7 mouse cellular contexts compared by ENCODE assay signal in the genomic region with DNA sequence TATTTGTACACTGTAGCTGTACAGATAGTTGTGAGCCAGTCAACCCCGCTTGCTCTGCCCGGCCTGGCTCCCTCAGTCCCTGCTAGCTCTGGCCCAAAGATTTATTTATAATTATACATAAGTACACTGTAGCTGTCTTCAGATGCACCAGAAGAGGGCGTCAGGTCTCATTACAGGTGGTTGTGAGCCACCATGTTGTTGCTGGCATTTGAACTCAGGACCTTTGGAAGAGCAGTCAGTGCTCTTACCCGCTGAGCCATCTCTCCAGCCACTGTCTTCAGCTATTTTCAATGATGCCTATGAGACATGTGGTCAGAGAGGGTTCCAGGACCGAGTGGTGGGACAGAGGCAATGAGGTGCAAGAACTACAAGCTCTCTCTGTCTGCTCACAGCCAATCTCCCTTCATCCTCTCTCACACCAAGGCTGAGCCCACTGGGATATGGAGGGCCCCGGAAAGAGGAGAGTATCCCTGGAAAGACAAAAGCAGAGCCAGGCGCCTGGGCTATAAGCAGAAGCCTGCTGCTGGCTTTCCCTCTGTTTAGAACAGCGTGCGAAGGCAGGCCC. TPM values are rescaled to one million over a fixed set of nuclear protein-coding genes. Genes with fewer than 3 reads are reported as not detected.
DNase-seq lines count a peak whose midpoint lies in the region; ATAC-seq and TF ChIP-seq lines count a peak whose summit lies in the region.
"Not testable (repeated sequence)": the region's sequence is repeated elsewhere in the genome, so short reads cannot be mapped to it uniquely, and the experiment has no call there.

No protein-coding gene starts in this region.

- H3K4me2 ChIP-seq in heart, postnatal 0 days (ENCODE audit: low read depth, low read length); kidney, embryonic 14.5 days (replicated peaks; ENCODE audit: low read depth, low read length); lung, embryonic 16.5 days (ENCODE audit: low read depth, low read length); neural tube, embryonic 12.5 days (replicated peaks): not testable (repeated sequence)

- whole genome bisulfite sequencing in heart, postnatal 0 days: 62% methylated on average over 9 of the region's 9 CpGs
- WGBS in kidney, embryonic 14.5 days: 80% methylated on average over 9 of the region's 9 CpGs
- 75% methylated on average over 9 of the region's 9 CpGs for WGBS in lung, embryonic 16.5 days
- whole genome bisulfite sequencing in neural tube, embryonic 12.5 days: 79% methylated on average over 9 of the region's 9 CpGs

- H3K27me3 ChIP-seq in heart, postnatal 0 days (ENCODE audit: control insufficient read depth, insufficient read depth, low read length); kidney, embryonic 14.5 days (ENCODE audit: control insufficient read depth, insufficient read depth, low read length); lung, embryonic 16.5 days (ENCODE audit: control insufficient read depth, insufficient read depth, low read depth, low read length); neural tube, embryonic 12.5 days (replicated peaks): not testable (repeated sequence)

- not testable (repeated sequence) for H3K4me3 ChIP-seq in heart, postnatal 0 days (ENCODE audit: low read depth, low read length); kidney, embryonic 14.5 days (ENCODE audit: low read length); lung, embryonic 16.5 days (ENCODE audit: low read length); neural tube, embryonic 12.5 days

- not testable (repeated sequence) for TF ChIP-seq CTCF in heart, postnatal 0 days (IDR thresholded peaks at IDR 0.05; ENCODE audit: low read depth)

- H3K4me1 ChIP-seq in heart, postnatal 0 days (ENCODE audit: control insufficient read depth, insufficient read depth): peaks cover 20% of the 10 kb centered on the region
- H3K4me1 ChIP-seq in kidney, embryonic 14.5 days (ENCODE audit: control insufficient read depth, insufficient read depth, low read length): peaks cover 11% of the 10 kb centered on the region
- peaks cover 21% of the 10 kb centered on the region for H3K4me1 ChIP-seq in lung, embryonic 16.5 days (replicated peaks; ENCODE audit: control insufficient read depth, insufficient read depth, low read length)
- peaks cover 21% of the 10 kb centered on the region for H3K4me1 ChIP-seq in neural tube, embryonic 12.5 days

- peak; percentile 82 for DNase-seq in MN1 (ENCODE audit: low spot score)
- peak; percentile 85 for DNase-seq in heart, adult 11 months
- DNase-seq in heart, postnatal 0 days (ENCODE audit: low spot score): not testable (repeated sequence)

- not testable (repeated sequence) for H3K36me3 ChIP-seq in heart, postnatal 0 days (replicated peaks; ENCODE audit: control insufficient read depth, insufficient read depth, low read length); kidney, embryonic 14.5 days (ENCODE audit: control insufficient read depth, insufficient read depth, low read length); lung, embryonic 16.5 days (ENCODE audit: control insufficient read depth, insufficient read depth, low read length); neural tube, embryonic 12.5 days

- not testable (repeated sequence) for H3K9me3 ChIP-seq in heart, postnatal 0 days (replicated peaks; ENCODE audit: control insufficient read depth, low read length); kidney, embryonic 14.5 days (ENCODE audit: control insufficient read depth, low read length); lung, embryonic 16.5 days (ENCODE audit: control insufficient read depth, low read length); neural tube, embryonic 12.5 days

- H3K27ac ChIP-seq in heart, postnatal 0 days (ENCODE audit: low read depth): peak overlapping the region; percentile 54
- H3K27ac ChIP-seq in kidney, embryonic 14.5 days (ENCODE audit: low read depth, low read length): 0 out of 2 replicates have a peak overlapping the region, but pooled peaks have one; percentile 17
- H3K27ac ChIP-seq in lung, embryonic 16.5 days (ENCODE audit: low read length): 0 out of 2 replicates have a peak overlapping the region, but pooled peaks have one; percentile 38
- not testable (repeated sequence) for H3K27ac ChIP-seq in neural tube, embryonic 12.5 days

- not testable (repeated sequence) for H3K9ac ChIP-seq in heart, postnatal 0 days (replicated peaks; ENCODE audit: low read depth, low read length); kidney, embryonic 14.5 days (ENCODE audit: low read depth, low read length); lung, embryonic 16.5 days (ENCODE audit: low read length)
- 0 out of 2 replicates have a peak overlapping the region, but pooled peaks have one; percentile 5 for H3K9ac ChIP-seq in neural tube, embryonic 12.5 days

- ATAC-seq in erythroid progenitor cell, adult 5-6 weeks (replicated peaks; ENCODE audit: low FRiP score, poor library complexity, severe bottlenecking): 0 out of 2 replicates have a peak, but pooled peaks have one; percentile 19
- ATAC-seq in heart, postnatal 0 days (ENCODE audit: insufficient read depth, low read depth); kidney, embryonic 14.5 days (ENCODE audit: low FRiP score, low TSS enrichment); lung, embryonic 16.5 days (ENCODE audit: low read depth); neural tube, embryonic 12.5 days (ENCODE audit: low FRiP score, low read depth): not testable (repeated sequence)

- not testable (repeated sequence) for TF ChIP-seq EP300 in heart, postnatal 0 days (IDR thresholded peaks at IDR 0.05; ENCODE audit: low read depth)

RNA-seq across cellular contexts. Expression of gene Zcchc14, which starts 15.3 kb away (rescaled TPM):
- total RNA-seq in erythroid progenitor cell, adult 5-6 weeks (2015; ENCODE audit: low replicate concordance): not detected in 2 replicates
- not detected in 2 replicates for total RNA-seq in erythroid progenitor cell, adult 5-6 weeks (2017; ENCODE audit: low replicate concordance)
- total RNA-seq in heart, postnatal 0 days (2014; rRNA removed; ENCODE audit: low replicate concordance): 18.1 and 20.4 TPM in 2 replicates
- polyA plus RNA-seq in heart, postnatal 0 days (2015; fragmentation: Nextera tagmentation; extraction: Ambion mirVana): 4.8 and 5.6 TPM in 2 replicates
- 19.3 and 26.9 TPM in 2 replicates for polyA plus RNA-seq in kidney, embryonic 14.5 days (2014; fragmentation: Nextera tagmentation; extraction: Ambion mirVana)
- polyA plus RNA-seq in lung, embryonic 16.5 days (2015; fragmentation: Nextera tagmentation; extraction: Ambion mirVana): 13.0 and 14.4 TPM in 2 replicates
- 23.1 and 23.9 TPM in 2 replicates for polyA plus RNA-seq in neural tube, embryonic 12.5 days (2016; fragmentation: Nextera tagmentation; extraction: Ambion mirVana)
